Mouse (Mus musculus) cerebellum, adult 2 months (tissue): ENCODE measurements around the gene Rock2.

ENCODE experiments used
- CTCF ChIP-seq: fragments of 200-500 bp; IDR thresholded peaks from 2 replicates; pipeline ENCODE4 v1.5.1; 2011; ENCODE audit warnings: low read depth, mild to moderate bottlenecking, control low read depth, low read length, moderate library complexity, borderline replicate concordance; ENCODE audit not compliant: insufficient read depth
- POLR2A ChIP-seq: fragments of 200-500 bp; IDR thresholded peaks from 2 replicates; pipeline ENCODE4 v1.6.1; 2011; ENCODE audit warnings: low read length, control low read depth, borderline replicate concordance; ENCODE audit not compliant: insufficient read depth

- TF ChIP-seq CTCF (no peak), POLR2A (no peak)
Measured at GRCm38 (mm10) chr12:16869870-16870404, 24.8 kb upstream of the Rock2 start.
